Mouse (Mus musculus): Measurements from ENCODE around the gene Cebpzos.

Gene Cebpzos

GRCm38 (mm10) chr17:78938927-78939326 lies 22.6 kb downstream of the Cebpzos start:
- DNase-seq (ENCODE audit: low spot score) = no peak

GRCm38 (mm10) chr17:78942579-78942978 lies 26.3 kb downstream of the Cebpzos start:
- DNase-seq (ENCODE audit: low spot score) = no peak

- DNase-seq (ENCODE audit: low spot score) = no peak
These were observed 34.9 kb downstream of the Cebpzos start for GRCm38 (mm10) chr17:78951225-78951624.

- DNase-seq (ENCODE audit: low spot score) = no peak
These were observed 35.8 kb downstream of the Cebpzos start for GRCm38 (mm10) chr17:78952070-78952469.

- no peak for DNase-seq (ENCODE audit: low spot score)
These were observed 36.9 kb downstream of the Cebpzos start for GRCm38 (mm10) chr17:78953240-78953639.

GRCm38 (mm10) chr17:78959473-78959872 lies 43.2 kb downstream of the Cebpzos start:
- DNase-seq (ENCODE audit: low spot score) = no peak

GRCm38 (mm10) chr17:78964387-78964786 lies 48.1 kb downstream of the Cebpzos start:
- no peak for DNase-seq (ENCODE audit: low spot score)

- no peak for DNase-seq (ENCODE audit: low spot score)
These were observed 50.0 kb downstream of the Cebpzos start for GRCm38 (mm10) chr17:78966092-78966883.

GRCm38 (mm10) chr17:78968500-78968899 lies 52.2 kb downstream of the Cebpzos start:
- DNase-seq (ENCODE audit: low spot score) = no peak

All from MN1 (cell line).